Mouse (Mus musculus): ENCODE measurements around the gene Phf2. TPM values are rescaled to one million over a fixed set of nuclear protein-coding genes. Genes with fewer than 3 reads are reported as not detected.

Gene Phf2
- 10 to 100 TPM; 29.4 to 32.5 TPM for total RNA-seq (2021)

GRCm38 (mm10) chr13:48870771-48871731 is at the start of gene Phf2:
Gene Phf2, minus strand, starts transcription at chr13:48871119.
- peak; percentile 51 for DNase-seq

DNA sequence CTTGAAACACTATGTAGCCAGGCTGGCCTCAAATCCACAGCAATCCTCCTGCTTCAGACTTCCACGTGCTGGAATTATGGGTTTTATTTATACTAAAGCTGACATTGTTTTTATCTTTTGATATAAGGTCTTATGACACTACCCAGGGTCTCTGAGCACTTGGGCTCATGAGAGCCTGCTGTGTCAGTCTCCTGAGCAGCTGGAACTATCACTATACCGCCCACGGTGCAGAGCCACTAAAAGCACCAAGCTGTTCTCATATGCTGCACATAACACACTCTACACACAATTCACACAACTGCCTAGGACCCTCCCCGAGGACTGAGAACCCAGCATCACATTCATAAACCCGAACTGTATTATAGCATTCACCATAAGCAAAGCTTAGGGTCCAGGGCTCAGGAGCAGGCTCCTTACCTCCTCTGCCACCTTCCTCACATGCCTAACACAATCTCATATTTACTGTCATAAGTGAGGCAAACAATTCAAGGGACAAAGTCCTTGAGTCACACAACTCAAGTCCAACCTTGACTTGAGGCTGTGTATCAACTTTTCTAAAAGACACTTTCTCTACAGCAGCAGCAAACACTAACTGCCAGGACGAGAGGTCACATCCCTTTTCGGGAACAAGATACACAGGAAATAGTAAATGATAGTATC is 49.0 kb upstream of the Phf2 start:
- DNase-seq, result no peak

DNA sequence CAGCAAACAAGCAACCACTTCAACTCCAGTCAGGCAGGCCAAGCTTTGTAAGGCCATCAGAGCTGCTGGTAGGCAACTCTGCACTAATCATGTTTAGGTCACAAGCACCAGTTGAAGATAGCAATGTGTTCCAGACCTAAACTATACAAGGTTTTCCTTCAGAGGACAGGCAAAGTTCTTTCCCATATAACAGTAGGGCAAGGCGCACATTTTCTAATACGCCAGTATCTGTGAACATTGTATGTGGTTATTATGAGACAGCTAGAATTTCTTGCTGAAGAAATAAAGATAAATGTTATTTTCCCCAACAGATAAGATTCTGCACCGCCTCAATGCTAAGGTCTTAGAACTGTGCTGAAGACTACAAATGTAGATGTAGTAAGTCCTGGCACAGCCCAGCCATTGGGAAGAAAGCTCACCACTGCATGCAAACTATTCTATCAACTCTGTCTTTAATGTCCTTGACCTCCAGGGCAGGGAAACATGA is 46.2 kb upstream of the Phf2 start:
- DNase-seq, result no peak

- DNase-seq, result peak; percentile 35
Observed at GRCm38 (mm10) chr13:48913680-48914079, 42.8 kb upstream of the Phf2 start.

DNA sequence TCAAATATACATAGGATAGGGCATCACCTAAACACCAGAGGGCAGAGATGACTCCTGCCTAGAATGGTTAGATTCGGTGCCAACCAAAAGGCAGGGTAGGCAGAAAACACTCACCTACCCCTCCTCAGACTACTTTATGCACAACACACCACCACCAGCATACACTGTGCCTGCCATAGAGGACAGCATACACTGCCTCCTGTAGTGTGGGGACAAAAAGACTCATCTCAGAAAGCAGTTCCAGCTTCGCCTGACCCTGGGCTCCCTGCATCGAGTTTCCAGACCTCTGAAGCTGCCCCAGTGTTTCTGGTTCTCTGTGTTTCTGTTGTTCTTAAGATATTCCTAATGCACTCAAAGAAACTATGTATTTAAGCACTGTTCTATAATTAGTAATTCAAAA is 42.2 kb upstream of the Phf2 start:
- DNase-seq, result no peak

GRCm38 (mm10) chr13:48911426-48911825 is 40.5 kb upstream of the Phf2 start:
- DNase-seq, result no peak

DNA sequence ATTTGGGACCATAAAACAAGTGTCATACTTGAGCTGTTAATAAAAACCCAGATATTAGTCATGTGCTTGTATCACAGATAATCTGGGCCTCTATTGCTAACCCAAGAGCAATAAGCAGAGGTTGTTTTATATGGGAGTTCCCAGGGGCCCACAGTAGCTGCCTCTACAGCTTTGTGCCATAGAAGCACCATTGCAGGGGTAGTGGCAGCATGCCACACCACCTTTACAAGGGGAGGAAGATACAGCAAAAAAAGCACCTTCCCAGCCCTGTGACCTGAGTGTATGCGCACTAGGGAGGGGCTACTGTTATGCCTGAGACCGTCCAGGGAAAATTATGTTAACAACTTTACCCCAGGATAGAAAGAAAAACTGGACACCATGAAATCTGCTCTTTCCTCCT is 34.5 kb upstream of the Phf2 start:
- DNase-seq, result no peak

- no peak for DNase-seq
Observed at GRCm38 (mm10) chr13:48895376-48895775, 24.5 kb upstream of the Phf2 start.

DNA sequence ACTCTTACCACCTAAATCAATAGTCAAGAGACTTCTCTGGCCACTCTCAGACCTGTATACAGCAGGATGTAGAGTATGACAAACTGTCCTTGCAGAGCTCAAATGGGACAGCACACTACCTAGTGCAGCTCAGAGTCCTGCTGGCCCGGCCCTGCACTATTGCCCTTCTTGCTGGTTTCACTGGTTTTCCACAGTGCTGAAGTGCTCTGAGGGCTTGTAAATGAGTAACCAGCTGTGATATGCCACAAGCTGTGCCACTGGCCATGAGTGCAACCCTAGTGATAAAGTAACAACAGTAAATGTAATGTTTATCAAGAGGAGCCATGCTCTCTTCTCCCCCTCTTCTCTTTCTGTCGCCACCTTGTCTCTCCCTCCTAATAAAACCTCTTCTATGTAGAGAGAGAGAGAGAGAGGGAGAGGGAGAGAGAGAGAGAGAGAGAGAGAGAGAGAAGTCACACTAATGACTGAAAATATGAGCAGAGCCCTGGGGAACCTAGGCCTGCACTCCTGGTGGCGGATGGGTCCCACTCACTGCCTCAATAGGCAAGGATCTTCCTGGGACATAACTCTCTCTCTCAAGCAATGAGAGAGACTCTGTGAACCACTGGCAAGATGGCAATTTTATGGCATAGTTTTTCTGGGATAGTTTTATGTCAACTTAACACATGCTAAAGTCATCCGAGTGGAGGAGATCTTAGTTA is 19.5 kb upstream of the Phf2 start:
- no peak for DNase-seq

DNA sequence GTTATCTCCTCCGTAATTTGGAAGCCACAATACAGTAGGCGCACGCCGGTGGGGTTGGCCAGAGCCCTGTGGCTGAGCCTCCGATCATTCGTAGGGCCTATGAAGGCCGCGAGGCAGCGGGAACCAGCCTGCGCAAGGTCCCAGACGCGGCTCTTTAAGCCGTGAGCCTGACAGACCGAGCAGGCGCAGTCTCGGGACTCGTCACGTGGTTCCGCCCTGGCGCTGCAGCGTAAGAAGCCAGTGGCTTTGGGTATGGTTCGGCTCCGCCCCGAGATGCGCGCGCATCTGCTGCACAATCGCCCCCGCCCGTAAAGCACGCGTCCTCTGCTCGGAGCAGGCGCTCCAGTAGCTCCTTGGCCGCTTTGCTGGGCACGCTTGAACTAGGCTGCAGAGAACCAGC is 7.6 kb upstream of the Phf2 start:
- DNase-seq, result peak; percentile 99

- DNase-seq, result no peak
Observed at GRCm38 (mm10) chr13:48877805-48878204, 6.9 kb upstream of the Phf2 start.

DNA sequence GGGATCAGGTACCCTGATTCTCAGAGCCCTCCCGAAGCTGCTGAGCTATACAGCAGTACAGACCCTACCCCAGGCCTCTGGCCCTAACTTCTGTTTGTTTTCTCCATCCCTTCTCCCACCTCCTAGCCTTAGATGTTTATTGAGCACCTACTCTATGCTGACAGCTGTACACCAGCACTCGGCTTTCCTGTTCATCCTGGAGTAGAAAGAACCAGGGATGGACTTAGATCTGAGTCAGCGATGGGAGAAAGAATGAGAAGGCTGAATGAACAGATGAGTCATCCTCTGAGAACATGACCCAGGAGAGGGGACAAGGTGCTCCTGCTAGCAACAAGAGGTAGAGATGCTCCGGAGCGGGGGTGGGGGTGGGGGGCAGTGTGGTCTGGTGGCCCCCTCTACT is 1.8 kb upstream of the Phf2 start:
- DNase-seq, result no peak

DNA sequence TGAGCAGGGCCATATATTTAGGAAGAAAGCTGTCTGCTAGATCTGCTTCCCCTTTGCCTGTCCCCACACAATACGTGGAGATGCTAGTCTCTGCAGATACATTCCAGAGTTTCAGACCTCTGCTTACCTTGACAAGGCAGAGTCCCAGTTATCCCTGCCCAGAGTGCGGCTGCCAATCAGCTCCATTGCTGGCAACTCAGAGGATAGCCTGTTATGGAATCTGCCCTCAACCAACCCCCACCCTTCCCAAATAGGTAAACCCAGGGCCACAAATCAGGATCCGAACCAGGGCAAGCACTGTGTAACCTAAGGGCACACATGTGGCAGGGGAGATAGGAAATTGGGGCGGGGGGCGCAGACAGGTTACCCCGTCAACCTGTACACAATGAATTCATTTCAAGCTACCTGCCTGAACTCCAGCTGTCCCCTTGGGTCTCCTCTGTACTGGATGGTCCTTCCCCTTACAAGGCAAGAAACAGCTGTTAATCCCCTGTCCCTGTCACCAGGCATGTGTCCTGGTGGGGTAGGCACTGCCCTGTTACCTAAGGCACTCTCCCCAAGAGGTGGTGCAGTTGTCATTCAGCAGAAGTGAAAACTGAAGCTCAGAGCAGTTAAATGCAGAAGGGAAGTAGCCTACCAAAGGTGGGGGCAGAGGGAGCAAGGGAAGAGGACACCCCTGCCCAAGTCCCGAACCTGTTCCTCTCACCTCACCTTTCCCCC is 1.1 kb upstream of the Phf2 start:
- DNase-seq, result no peak

- peak; percentile 56 for DNase-seq
Observed at GRCm38 (mm10) chr13:48869950-48870770, 759 bp downstream of the Phf2 start.

GRCm38 (mm10) chr13:48869600-48869949 is 1.3 kb downstream of the Phf2 start:
- DNase-seq, result no peak

DNA sequence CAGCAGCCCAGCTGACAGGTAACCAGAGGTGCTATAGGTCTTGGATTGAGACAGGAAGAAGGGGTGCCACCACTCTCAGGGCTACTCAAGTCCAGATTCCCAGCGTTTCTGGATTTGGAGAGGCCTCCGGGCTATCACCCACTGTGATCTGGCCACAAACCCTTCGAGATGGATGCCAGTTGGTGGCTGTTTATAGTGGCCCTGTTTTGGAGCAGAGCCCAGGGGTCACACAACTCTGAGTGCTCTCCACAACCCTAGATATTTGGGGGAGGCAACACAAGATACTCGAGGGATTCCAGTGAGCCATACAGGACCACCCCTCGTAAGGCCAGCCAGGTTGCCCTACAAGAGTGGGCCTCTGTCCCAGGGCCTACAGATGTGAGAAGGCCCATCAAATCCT is 1.8 kb downstream of the Phf2 start:
- no peak for DNase-seq

DNA sequence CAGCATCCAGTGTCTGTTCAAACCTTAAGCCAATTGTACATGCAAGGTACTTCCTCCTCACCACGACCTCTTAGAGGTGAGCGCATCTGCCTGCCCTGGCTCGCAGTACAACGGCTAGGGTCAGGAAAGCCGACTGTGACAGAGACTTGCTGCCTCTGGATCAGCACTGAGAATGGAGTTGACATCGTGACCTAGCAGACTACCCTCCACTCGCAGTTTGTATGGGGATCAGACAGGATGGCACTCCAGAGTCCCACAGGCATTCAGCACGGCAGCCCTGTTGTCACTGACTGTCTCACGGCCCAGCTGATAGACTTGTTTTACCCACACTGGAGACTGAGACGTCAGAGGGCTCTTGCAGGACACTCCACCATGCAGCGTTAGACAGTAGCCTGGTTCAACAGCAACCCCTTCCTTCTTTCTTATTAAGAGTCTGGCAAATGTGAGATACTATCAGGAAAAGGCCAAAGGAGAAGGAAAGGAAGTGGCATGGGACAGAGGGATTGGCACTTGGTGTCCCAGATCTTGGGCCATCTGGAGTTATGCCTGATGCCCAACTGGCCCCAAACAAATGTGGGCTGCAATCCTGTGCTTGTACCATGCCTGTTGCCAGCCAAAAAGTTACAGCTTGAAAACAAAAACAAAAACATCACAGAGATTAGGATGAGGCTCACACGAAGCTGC is 6.1 kb downstream of the Phf2 start:
- DNase-seq, result no peak

DNA sequence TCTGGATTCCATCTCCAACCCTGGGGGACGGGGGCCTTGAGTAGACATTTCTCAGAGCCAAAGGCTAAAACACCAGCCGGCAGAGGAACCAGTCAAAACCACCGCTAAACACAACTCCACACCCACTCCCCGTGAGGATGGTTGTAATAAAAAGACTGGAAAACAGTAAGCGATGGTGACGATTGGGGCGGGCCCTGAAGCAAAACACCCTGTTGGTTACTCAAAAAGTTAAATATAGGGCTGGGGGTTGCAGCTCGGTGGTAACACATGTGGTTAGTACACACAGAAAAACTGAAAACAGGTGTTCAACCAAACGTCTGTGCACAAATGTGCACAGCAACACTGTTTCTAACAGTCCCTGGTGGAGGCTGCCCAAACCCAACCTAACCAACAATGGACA is 7.4 kb downstream of the Phf2 start:
- DNase-seq, result no peak

- no peak for DNase-seq
Observed at GRCm38 (mm10) chr13:48861913-48862312, 9.0 kb downstream of the Phf2 start.

DNA sequence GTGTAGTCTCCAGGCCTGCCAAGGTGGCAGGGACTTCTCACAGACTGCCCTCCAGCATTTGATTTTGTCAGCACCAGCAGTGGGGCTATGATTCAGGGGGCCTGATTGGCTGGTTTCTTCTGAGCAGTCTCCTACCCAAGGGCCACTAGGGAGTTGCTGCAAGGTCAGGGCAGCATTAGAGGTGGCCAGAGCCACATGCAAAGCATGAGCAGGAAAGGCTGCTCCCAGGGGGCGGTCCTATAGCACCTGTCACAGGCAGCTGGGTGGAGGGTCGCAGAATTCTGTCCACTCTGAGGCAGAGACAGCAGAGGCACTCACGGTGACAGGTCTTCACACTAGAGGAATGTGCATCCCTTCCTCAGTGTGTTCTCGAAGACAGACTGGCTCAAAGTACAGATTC is 12.1 kb downstream of the Phf2 start:
- DNase-seq, result no peak

DNA sequence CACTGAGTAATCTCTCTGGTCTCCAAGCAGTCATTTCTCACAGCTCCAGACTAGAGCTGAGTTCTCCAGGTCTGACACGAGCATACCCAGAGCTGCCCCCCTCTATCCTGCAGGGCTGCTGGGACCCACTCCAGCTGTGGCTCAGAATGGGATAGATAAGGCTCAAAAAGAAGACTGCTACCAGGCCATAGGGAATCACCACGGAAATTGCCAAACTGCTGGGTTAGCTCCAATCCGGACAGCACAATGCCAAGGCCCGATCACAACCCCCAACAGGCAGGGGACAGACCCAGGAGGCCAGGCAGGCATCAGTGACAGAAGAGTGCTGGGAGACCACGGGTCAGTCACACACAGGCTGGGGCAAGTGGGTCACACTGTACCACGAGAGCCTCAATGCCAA is 12.9 kb downstream of the Phf2 start:
- DNase-seq, result no peak

Data from heart, postnatal 4 days (tissue).